Mouse (Mus musculus): ENCODE measurements around the gene 5530401A14Rik. TPM values are rescaled to one million over a fixed set of nuclear protein-coding genes. Genes with fewer than 3 reads are reported as not detected.

5530401A14Rik gene
- total and polyA plus RNA-seq, 2 experiments from 2014 or later: not detected

DNA sequence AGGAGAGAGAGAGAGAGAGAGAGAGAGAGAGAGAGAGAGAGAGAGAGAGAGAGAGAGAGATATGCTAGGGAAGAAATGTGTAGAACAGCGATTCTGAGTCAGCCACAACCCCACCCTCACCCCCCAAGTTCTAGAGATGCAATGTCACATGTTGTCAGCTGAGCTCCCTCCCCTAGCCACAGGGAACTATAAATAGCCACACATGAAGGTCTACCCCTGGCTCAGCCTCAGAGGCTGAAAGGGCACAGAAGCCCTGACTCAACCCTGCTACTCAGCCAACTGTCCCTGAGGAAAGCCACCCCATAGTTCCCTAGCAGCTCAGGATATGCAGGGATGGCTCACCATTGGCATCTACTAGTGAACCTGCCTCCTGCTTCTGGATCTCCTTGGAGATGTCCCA lies 81.7 kb downstream of the 5530401A14Rik start:
- no peaks in the 10 kb centered on the region for H3K27me3 ChIP-seq (ENCODE audit: control insufficient read depth, insufficient read depth, low read length)
- ATAC-seq (ENCODE audit: insufficient read depth, low read depth): peak; percentile 20; the same call in 1 of the 2 replicates
- H3K36me3 ChIP-seq (replicated peaks; ENCODE audit: control insufficient read depth, insufficient read depth, low read length): no peaks in the 10 kb centered on the region
- no peak overlapping the region for H3K4me3 ChIP-seq (ENCODE audit: low read depth, low read length)
- no peak overlapping the region for H3K9ac ChIP-seq (replicated peaks; ENCODE audit: low read depth, low read length)
- H3K4me2 ChIP-seq (ENCODE audit: low read depth, low read length): no peak overlapping the region
- H3K27ac ChIP-seq (ENCODE audit: low read depth): no peak overlapping the region
- peak; percentile 6 for DNase-seq (ENCODE audit: low spot score)
- H3K9me3 ChIP-seq (replicated peaks; ENCODE audit: control insufficient read depth, low read length): no peaks in the 10 kb centered on the region
- TF ChIP-seq EP300 (IDR thresholded peaks at IDR 0.05; ENCODE audit: low read depth) (no peak), CTCF (IDR thresholded peaks at IDR 0.05; ENCODE audit: low read depth) (no peak)
- whole genome bisulfite sequencing: 33% methylated on average over 1 of the region's 1 CpGs
- H3K4me1 ChIP-seq (ENCODE audit: control insufficient read depth, insufficient read depth): no peaks in the 10 kb centered on the region

Other genes with a start within 250 kb of the 5530401A14Rik start
- gene Asic2, start 107.8 kb downstream of the 5530401A14Rik start, total RNA-seq (2014; rRNA removed; ENCODE audit: low replicate concordance): not detected in 2 replicates
- not detected in 2 replicates for gene Asic2, start 107.8 kb downstream of the 5530401A14Rik start, polyA plus RNA-seq (2015; fragmentation: Nextera tagmentation; extraction: Ambion mirVana)
- 7.2 and 11.7 TPM in 2 replicates for gene Ccl2, start 174.9 kb downstream of the 5530401A14Rik start, total RNA-seq (2014; rRNA removed; ENCODE audit: low replicate concordance)
- 8.0 and 11.5 TPM in 2 replicates for gene Ccl2, start 174.9 kb downstream of the 5530401A14Rik start, polyA plus RNA-seq (2015; fragmentation: Nextera tagmentation; extraction: Ambion mirVana)
- not detected in 2 replicates for gene Gm17268, start 177.9 kb downstream of the 5530401A14Rik start, total RNA-seq (2014; rRNA removed; ENCODE audit: low replicate concordance)
- gene Gm17268, start 177.9 kb downstream of the 5530401A14Rik start, polyA plus RNA-seq (2015; fragmentation: Nextera tagmentation; extraction: Ambion mirVana): not detected in 2 replicates
- gene Ccl7, start 185.0 kb downstream of the 5530401A14Rik start, total RNA-seq (2014; rRNA removed; ENCODE audit: low replicate concordance): 0.53 and 7.3 TPM in 2 replicates
- 2.8 and 3.2 TPM in 2 replicates for gene Ccl7, start 185.0 kb downstream of the 5530401A14Rik start, polyA plus RNA-seq (2015; fragmentation: Nextera tagmentation; extraction: Ambion mirVana)
- not detected in 2 replicates for gene Ccl11, start 197.2 kb downstream of the 5530401A14Rik start, total RNA-seq (2014; rRNA removed; ENCODE audit: low replicate concordance)
- gene Ccl11, start 197.2 kb downstream of the 5530401A14Rik start, polyA plus RNA-seq (2015; fragmentation: Nextera tagmentation; extraction: Ambion mirVana): 0.18 and 0.20 TPM in 2 replicates
- not detected in 2 replicates for gene Ccl12, start 241.2 kb downstream of the 5530401A14Rik start, total RNA-seq (2014; rRNA removed; ENCODE audit: low replicate concordance)
- gene Ccl12, start 241.2 kb downstream of the 5530401A14Rik start, polyA plus RNA-seq (2015; fragmentation: Nextera tagmentation; extraction: Ambion mirVana): 3.2 and 5.1 TPM in 2 replicates

Measured in heart, postnatal 0 days (tissue).